Mouse (Mus musculus): Measurements from ENCODE around the gene Hsdl2. TPM values are rescaled to one million over a fixed set of nuclear protein-coding genes. Genes with fewer than 3 reads are reported as not detected.

Gene Hsdl2
- polyA plus RNA-seq, 1 experiment from 2014 or later, result 23.1 TPM

DNA sequence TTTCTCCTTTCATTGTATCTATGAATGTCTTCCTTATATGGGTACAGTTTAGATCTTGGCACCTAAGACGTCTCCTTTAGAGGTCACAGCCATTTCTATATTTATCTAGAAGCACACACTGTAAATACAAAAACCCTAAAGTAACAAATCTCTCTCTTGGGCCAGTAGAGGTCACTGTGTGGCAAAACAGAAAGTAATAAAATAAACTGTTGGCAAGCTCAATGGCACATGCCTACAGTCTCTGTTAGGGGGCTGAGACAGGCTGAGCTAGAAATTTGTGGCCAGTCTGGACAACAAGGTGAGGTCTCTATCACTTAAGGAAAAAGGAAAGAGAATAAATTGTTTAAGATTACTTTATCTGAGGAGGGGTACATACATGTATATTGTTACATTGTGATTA, 33.6 kb downstream of the Hsdl2 start:
- ATAC-seq, result peak; percentile 38; the same call in 1 of the 2 replicates
- 9% methylated on average over 1 of the region's 1 CpGs for WGBS

GRCm38 (mm10) chr4:59619611-59620245, 38.4 kb downstream of the Hsdl2 start:
- no peaks in the 10 kb centered on the region for H3K36me3 ChIP-seq (ENCODE audit: control insufficient read depth, insufficient read depth)
- no peak overlapping the region for H3K9ac ChIP-seq (ENCODE audit: low read depth, low read length)
- H3K27me3 ChIP-seq (replicated peaks; ENCODE audit: control insufficient read depth, insufficient read depth, low read length), result no peaks in the 10 kb centered on the region
- H3K27ac ChIP-seq (ENCODE audit: low read depth, low read length), result no peak overlapping the region
- no peak overlapping the region for H3K4me2 ChIP-seq (replicated peaks; ENCODE audit: low read depth)
- no peak overlapping the region for H3K4me3 ChIP-seq (ENCODE audit: low read depth, low read length)
- 89% methylated on average over 5 of the region's 5 CpGs for WGBS
- ATAC-seq, result no peak
- H3K4me1 ChIP-seq (replicated peaks; ENCODE audit: control insufficient read depth, insufficient read depth, low read length), result no peaks in the 10 kb centered on the region
- TF ChIP-seq CTCF (IDR thresholded peaks at IDR 0.05; ENCODE audit: low read depth), result no peak
- H3K9me3 ChIP-seq (ENCODE audit: control insufficient read depth), result no peaks in the 10 kb centered on the region

More for the DNA sequence above, 33.6 kb downstream of the Hsdl2 start:
- Histone ChIP-seq H3K27me3 (replicated peaks; ENCODE audit: control insufficient read depth, insufficient read depth, low read length) (no peaks in the 10 kb centered on the region), H3K4me3 (ENCODE audit: low read depth, low read length) (no peak overlapping the region), H3K4me1 (replicated peaks; ENCODE audit: control insufficient read depth, insufficient read depth, low read length) (no peaks in the 10 kb centered on the region), H3K9ac (ENCODE audit: low read depth, low read length) (no peak overlapping the region), H3K27ac (ENCODE audit: low read depth, low read length) (no peak overlapping the region), H3K9me3 (ENCODE audit: control insufficient read depth) (no peaks in the 10 kb centered on the region), H3K4me2 (replicated peaks; ENCODE audit: low read depth) (no peak overlapping the region), H3K36me3 (ENCODE audit: control insufficient read depth, insufficient read depth) (no peaks in the 10 kb centered on the region)
- peak; percentile 67 for TF ChIP-seq CTCF (IDR thresholded peaks at IDR 0.05; ENCODE audit: low read depth)

GRCm38 (mm10) chr4:59625676-59625997, 44.3 kb downstream of the Hsdl2 start:
- Histone ChIP-seq H3K27ac (ENCODE audit: low read depth, low read length) (peak overlapping the region; percentile 70), H3K27me3 (replicated peaks; ENCODE audit: control insufficient read depth, insufficient read depth, low read length) (no peaks in the 10 kb centered on the region), H3K4me2 (replicated peaks; ENCODE audit: low read depth) (peak overlapping the region; percentile 82), H3K4me3 (ENCODE audit: low read depth, low read length) (peak overlapping the region; percentile 96), H3K9ac (ENCODE audit: low read depth, low read length) (peak overlapping the region; percentile 83), H3K4me1 (replicated peaks; ENCODE audit: control insufficient read depth, insufficient read depth, low read length) (no peaks in the 10 kb centered on the region), H3K9me3 (ENCODE audit: control insufficient read depth) (no peaks in the 10 kb centered on the region), H3K36me3 (ENCODE audit: control insufficient read depth, insufficient read depth) (no peaks in the 10 kb centered on the region)
- ATAC-seq, result peak; percentile 48; the same call in 1 of the 2 replicates
- WGBS, result 2% methylated on average over 18 of the region's 18 CpGs
- no peak for TF ChIP-seq CTCF (IDR thresholded peaks at IDR 0.05; ENCODE audit: low read depth)

DNA sequence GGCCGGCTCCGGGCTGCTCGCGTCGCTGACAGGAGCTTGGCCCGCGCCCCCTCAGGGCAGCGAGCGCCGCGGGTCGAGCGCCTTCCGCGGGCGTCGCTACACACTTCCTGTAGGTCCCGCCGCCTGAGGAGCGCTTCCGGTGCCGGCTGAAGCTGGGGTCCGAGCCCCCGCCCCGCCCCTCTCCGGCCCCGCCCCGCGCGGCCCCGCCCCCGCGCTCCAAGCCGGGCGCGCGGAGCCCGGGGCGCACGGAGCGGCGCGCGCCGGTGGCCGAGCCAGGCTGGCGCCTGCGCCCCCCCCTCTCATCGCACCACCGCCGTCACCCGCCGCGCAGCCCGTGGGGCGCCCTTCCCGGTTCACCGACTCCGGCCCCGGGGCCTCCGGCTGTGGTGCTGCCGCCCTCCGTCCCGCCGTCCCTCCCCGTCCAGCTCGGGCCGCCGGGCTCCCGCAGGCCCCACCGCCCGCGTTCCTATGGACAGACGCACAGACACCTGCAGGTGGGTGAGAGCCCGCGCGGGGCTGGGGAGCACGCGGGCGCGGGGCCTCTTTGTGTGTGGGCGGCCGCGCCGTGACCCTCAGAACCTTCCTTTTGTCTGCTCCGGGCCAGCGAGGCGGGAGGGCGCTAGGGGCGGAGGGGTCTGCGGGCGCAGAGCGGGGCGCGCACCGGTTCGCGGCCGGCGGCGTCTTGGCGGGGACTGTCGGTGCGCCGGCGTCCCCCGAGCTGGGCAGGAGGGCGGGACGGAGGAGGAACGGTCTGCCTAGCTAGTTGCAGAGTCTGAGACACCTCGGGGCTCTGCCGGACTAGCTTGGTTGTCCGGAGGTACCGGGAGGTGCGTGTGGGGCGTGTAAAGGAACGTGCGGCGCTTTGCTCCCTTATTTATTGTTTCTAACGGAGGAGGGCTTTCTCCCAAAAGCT, 44.9 kb downstream of the Hsdl2 start, which contains the start of gene E130308A19Rik:
Gene E130308A19Rik, plus strand, starts transcription at position 214 of the 913 bp plus-strand sequence.
- peak within 1 kb of the TSS; percentile 83 for H3K9ac ChIP-seq (ENCODE audit: low read depth, low read length)
- peak within 1 kb of the TSS; percentile 96 for H3K4me3 ChIP-seq (ENCODE audit: low read depth, low read length)
- peak within 1 kb of the TSS; percentile 82 for H3K4me2 ChIP-seq (replicated peaks; ENCODE audit: low read depth)
- no peaks in the 10 kb centered on the region for H3K27me3 ChIP-seq (replicated peaks; ENCODE audit: control insufficient read depth, insufficient read depth, low read length)
- peak; percentile 91 for ATAC-seq
- no peaks in the 10 kb centered on the region for H3K36me3 ChIP-seq (ENCODE audit: control insufficient read depth, insufficient read depth)
- TF ChIP-seq CTCF (IDR thresholded peaks at IDR 0.05; ENCODE audit: low read depth), result peak; percentile 37; the same call in 1 of the 2 replicates
- H3K4me1 ChIP-seq (replicated peaks; ENCODE audit: control insufficient read depth, insufficient read depth, low read length), result no peaks in the 10 kb centered on the region
- H3K27ac ChIP-seq (ENCODE audit: low read depth, low read length), result peak within 1 kb of the TSS; percentile 70
- no peaks in the 10 kb centered on the region for H3K9me3 ChIP-seq (ENCODE audit: control insufficient read depth)
- under 1% methylated on average over 85 of the region's 120 CpGs for WGBS

DNA sequence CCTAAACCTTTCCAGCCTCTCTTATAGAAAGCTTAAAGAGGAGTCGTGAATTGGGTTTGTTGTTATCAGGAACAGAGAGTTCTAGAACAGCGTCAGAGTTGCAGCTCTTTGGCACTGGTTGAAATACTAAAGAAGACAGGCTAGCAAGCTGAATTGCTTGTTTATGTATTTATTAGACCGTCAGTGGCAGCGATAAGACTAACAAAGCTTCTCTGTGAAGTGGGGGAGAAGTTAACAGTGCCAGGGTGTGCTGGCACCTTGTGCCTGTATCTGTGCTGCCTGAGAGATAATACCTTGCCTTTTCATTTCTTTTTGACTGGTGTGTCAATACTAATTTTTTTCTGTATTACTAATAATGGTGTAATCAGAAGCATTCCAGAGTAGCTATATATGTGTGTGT, 46.9 kb downstream of the Hsdl2 start:
- H3K4me1 ChIP-seq (replicated peaks; ENCODE audit: control insufficient read depth, insufficient read depth, low read length), result no peaks in the 10 kb centered on the region
- no peaks in the 10 kb centered on the region for H3K27me3 ChIP-seq (replicated peaks; ENCODE audit: control insufficient read depth, insufficient read depth, low read length)
- H3K9ac ChIP-seq (ENCODE audit: low read depth, low read length), result no peak overlapping the region
- no peak for TF ChIP-seq CTCF (IDR thresholded peaks at IDR 0.05; ENCODE audit: low read depth)
- H3K4me2 ChIP-seq (replicated peaks; ENCODE audit: low read depth), result no peak overlapping the region
- H3K4me3 ChIP-seq (ENCODE audit: low read depth, low read length), result no peak overlapping the region
- no peaks in the 10 kb centered on the region for H3K36me3 ChIP-seq (ENCODE audit: control insufficient read depth, insufficient read depth)
- no peaks in the 10 kb centered on the region for H3K9me3 ChIP-seq (ENCODE audit: control insufficient read depth)
- H3K27ac ChIP-seq (ENCODE audit: low read depth, low read length), result no peak overlapping the region
- no peak for ATAC-seq
- 55% methylated on average over 4 of the region's 4 CpGs for WGBS

DNA sequence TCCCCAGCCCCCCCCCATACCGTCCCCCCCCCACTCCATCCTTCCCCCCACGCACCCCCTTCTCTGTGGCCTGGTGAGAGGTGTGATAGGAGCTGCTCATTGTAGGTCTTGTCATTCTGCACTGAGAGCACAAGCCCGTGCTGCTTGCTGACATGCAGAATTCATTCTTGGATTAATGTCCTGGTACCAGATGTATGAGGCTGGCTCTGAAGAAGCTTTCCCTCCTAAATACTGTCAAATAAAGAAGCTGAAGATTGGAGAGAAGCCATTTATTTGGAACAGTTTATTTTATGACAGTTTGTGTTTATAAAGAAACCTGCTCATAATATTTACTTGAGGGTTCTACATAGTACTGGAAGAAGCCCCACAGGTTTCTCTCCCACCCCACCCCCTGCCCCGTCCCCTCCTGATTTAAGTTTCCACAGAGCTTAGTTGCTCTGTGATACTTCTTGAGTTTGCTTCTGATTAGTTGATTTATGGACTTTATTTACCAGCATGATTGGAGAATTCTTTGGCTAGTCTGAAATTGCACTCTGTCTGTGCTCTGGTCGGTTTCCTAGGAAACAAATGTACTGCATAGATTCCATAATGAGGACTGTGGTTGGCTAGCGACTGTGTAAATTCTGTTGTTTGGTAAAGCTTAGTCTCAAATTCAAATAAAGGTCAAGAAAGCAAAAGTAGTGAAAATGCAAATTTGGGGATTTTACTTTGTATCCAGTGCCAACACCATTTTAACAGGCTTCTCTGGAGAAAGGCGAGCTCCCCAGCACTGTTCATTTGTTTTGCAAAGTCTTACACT, 47.9 kb downstream of the Hsdl2 start:
- ATAC-seq, result no peak
- Histone ChIP-seq H3K27ac (ENCODE audit: low read depth, low read length) (no peak overlapping the region), H3K27me3 (replicated peaks; ENCODE audit: control insufficient read depth, insufficient read depth, low read length) (no peaks in the 10 kb centered on the region), H3K9ac (ENCODE audit: low read depth, low read length) (no peak overlapping the region), H3K9me3 (ENCODE audit: control insufficient read depth) (no peaks in the 10 kb centered on the region), H3K4me1 (replicated peaks; ENCODE audit: control insufficient read depth, insufficient read depth, low read length) (no peaks in the 10 kb centered on the region), H3K36me3 (ENCODE audit: control insufficient read depth, insufficient read depth) (no peaks in the 10 kb centered on the region), H3K4me3 (ENCODE audit: low read depth, low read length) (no peak overlapping the region), H3K4me2 (replicated peaks; ENCODE audit: low read depth) (no peak overlapping the region)
- WGBS, result 37% methylated on average over 7 of the region's 7 CpGs
- no peak for TF ChIP-seq CTCF (IDR thresholded peaks at IDR 0.05; ENCODE audit: low read depth)

Measured in intestine, postnatal 0 days (tissue).